Mouse (Mus musculus): Measurements from ENCODE around the gene Tubb4a.

Gene Tubb4a

DNA sequence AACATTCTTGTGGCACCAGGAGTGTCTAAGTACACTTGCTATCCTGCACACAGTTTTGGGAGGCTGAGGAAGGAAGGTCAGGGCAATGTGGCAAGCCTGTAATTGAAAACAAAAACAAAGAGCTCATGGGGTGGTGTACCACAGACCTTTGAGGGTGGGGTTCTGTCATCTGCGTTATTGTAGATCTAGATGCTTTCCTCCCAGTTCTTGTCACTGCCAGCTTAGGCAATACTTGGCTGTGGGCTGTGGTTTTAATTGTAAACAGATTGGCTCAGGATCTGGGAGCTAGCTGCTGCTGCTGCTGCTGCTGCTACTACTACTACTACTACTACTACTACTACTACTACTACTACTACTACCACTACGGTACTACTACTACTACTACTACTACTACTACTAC, 14.7 kb upstream of the Tubb4a start:
- no peak for DNase-seq (ENCODE audit: low spot score)

DNA sequence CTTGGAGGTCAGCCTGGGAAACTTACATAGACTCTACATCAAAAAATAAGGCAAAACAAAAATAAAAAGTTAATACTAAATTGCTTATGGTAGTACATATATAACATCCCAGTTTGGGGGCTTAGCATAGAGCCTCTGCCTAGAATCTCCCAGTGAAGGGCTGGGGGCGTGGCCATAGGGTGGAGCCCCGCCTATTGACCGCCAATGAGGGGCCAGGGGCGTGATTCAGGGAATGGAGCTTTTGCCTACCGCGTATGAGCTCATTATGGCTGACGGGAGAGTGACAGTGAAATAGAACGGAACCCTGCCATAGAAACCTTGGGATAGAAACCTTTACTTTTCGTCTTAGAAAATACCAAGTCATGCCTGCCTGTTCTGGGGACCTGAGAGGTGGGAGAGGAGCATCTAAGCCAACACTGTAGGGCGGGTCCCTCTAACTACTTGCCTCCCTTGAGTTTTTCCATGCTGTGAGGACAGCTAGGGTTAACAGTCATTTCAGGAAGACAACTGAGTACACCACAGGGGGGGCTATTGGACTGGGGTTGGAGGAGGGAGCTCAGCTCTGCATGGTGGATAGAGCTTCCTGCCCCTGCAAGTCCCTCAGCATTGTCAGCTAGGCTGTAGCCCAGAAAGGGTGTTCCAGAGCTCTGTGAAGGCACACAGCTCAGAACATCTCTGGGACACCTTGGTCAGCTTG, 12.2 kb upstream of the Tubb4a start:
- no peak for DNase-seq (ENCODE audit: low spot score)

DNA sequence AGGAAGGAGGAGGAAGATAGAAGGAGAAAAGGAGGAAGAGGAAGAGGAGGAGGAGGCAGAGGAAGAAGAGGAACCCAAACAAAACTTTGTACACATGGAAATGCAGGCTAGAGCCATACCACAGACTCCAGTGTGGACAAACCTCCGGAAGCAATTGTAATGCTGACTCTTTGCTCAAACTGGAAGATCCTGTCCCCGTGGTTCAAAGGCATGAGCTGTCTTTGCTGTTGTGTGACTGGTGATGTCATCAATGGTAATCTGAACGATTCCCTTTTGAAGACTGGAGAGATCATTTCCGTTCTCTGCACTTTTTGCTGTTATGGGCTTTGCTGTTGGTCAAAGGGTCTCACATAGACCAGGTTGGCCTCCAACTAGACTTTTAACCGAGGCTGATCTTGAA, 10.7 kb upstream of the Tubb4a start:
- DNase-seq (ENCODE audit: low spot score) = no peak

DNA sequence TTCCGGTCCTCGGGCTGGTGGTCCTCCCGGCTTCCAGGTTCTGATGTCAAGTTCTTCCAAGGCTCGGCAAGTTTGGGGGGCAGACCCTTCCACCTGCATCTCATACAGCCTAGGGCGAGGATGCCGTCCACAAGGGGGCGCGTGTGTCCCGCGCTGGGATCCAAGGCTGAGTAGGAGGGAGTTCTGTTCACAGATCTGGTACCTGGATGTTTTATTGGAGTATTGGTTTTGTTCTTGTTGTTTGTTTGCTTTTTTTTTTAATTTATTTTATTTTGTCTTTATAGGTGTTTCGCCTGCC, 9.0 kb upstream of the Tubb4a start:
- peak; percentile 86 for DNase-seq (ENCODE audit: low spot score)

DNA sequence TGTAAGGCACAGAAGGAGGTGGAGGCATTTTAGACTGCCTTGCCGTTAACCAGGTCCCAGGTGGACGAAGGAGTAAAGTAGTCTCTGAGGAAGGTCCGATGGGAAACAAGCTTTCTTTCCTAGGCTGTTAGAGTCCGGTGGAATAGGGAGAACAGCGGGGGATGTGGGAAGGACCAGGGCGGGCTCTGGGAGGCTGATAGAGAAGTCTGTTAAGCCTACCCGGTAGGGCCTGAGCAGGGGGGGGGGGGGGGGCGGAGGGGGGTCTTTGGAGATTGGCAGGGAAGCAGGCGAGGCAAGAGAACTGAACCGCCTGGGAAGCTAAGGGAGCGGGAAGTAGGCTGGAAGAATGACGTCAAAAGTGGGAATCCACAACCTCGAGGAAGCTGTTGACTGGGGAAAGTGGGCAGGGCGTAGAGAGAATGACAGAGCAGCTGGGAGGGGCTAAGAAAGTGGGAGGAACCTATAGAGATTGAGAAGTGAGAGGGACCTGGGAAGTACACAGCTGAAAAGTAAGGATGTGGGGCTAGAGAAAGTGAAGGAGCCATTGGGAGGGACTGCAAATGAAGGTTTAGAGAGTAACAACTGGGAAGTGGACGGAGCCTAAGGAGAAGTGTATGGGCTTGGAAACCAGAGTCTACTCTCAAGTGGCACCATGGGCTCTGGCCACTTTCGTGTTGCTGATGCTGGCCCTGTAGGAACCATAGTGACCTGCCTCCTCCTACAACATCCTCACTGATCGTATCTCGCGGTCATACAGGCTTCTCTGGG, 8.5 kb upstream of the Tubb4a start:
- DNase-seq (ENCODE audit: low spot score) = peak; percentile 56

DNA sequence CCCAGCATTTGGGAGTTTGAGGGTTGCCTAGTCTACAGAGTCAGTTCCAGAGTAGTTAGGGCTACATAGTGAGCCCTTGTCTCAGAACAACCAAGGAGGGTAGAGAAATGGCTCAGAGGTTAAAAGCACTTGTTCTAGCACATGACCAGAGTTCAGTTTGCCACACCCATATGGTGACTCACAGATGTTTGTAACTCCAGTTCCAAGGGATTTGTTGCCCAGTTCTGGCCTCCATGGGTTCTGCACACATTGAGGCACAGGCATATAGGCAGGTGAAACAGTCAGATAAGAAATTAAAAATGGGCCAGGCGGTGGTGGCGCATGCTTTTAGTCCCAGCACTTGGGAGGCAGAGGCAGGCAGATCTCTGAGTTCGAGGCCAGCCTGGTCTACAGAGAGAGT, 6.6 kb upstream of the Tubb4a start:
- no peak for DNase-seq (ENCODE audit: low spot score)

DNA sequence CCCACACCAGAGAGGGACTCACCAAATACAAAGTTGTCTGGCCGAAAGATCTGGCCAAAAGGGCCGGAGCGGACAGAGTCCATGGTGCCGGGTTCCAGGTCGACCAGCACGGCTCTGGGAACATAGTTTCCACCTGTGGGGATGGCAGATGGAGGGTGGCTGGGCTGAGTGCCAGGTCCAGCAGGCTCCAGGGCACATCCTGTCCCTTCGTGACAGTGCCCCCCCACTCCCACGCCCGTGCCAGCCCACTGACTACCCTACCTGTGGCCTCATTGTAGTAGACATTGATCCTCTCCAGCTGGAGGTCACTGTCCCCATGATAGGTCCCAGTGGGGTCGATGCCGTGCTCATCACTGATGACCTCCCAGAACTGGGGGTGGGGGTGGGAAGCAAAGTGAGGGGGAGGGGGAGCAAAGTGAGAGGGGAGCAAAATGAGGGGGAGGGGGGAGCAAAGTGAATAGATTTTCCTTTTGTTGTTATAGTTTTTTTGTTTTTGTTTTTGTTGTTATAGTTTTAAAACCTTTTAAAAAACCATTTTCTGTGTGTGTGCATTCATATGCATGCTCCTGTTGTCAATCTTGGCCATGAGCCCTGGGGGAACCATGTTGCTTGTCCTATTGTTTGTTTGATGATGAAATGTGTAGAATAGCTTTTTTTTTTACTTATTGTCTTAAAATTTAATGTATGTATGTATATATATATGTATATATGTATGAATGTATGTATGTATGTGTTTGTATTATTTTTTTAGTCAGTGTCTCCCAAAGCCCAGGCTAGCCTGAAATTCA, 1.4 kb downstream of the Tubb4a start:
- no peak for DNase-seq (ENCODE audit: low spot score)

DNA sequence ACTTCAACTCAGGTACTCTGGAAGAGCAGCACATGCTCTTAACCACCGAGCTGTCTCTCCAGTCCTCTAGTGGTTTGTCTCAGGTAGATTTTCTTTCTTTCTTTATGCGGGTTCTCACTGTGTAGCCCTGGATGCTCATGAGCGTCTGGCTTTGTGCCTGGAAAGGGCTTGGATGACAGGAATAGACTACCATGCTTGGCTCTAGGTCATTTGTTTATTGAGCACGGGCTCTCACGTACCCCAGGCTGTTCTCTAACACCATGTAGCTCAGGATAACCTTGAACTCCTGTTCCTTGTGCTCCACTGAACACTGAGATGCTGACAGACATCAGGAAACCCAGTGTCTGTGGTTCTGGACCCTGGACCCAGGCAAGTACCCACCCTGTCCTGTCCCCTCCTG, 5.1 kb downstream of the Tubb4a start:
- no peak for DNase-seq (ENCODE audit: low spot score)

DNA sequence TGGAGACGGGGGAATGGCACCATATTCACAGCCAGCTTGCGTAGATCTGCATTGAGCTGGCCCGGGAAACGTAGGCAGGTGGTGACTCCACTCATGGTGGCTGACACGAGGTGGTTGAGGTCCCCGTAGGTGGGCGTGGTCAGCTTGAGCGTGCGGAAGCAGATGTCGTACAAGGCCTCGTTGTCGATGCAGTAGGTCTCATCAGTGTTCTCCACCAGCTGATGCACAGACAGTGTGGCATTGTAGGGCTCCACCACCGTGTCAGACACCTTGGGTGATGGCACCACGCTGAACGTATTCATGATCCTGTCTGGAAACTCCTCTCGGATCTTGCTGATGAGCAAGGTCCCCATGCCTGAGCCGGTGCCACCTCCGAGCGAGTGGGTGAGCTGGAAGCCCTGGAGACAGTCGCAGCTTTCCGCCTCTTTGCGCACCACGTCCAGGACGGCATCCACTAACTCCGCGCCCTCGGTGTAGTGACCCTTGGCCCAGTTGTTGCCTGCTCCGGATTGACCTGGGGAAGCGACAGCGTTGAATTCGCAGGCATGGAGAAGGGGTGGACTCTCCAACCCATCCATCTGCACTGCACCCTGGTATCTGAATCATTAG, 6.2 kb downstream of the Tubb4a start:
- no peak for DNase-seq (ENCODE audit: low spot score)

DNA sequence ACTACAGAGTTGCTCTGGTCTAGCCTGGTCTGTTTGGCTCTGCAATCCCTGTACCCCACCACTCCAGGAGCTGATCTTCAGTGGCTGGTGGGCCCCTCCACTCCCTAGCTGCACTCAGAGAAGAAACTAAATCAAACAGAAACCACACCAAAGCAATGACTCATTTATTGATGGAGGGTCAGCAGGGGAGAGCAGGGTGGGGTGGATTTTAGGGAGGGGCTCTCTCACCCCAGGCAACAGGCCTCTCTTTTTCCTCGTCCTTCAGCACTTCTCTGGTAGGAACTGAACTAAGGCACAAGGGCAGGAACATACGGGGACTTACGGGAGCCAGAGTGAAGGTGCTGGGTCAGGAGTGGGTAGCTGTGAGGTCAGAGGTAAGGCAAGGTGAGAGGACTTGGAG, 7.7 kb downstream of the Tubb4a start:
- no peak for DNase-seq (ENCODE audit: low spot score)

DNA sequence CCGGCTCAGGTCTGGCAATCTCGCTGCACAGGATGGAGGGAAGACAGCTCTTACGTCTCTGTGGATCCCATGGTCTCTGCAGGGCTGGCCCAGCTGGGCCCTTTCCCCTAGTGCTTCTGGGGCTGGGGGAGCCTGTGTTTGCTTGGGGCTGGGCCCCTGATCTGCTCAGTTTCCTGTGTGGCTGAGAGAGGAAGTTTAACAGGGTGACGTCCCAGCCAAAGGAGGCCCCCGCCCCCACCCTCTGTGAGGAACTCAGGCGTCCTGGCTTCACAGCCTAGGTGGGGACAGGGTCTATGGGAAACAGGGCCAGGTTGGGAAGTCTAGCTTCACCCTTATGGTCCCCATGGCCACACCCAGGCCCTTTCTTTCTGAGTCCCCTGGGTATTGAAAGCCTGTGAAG, 9.2 kb downstream of the Tubb4a start, which contains the start of gene Dennd1c:
Gene Dennd1c, minus strand, starts transcription at position 179 of the 400 bp plus-strand sequence.
- DNase-seq (ENCODE audit: low spot score) = no peak

DNA sequence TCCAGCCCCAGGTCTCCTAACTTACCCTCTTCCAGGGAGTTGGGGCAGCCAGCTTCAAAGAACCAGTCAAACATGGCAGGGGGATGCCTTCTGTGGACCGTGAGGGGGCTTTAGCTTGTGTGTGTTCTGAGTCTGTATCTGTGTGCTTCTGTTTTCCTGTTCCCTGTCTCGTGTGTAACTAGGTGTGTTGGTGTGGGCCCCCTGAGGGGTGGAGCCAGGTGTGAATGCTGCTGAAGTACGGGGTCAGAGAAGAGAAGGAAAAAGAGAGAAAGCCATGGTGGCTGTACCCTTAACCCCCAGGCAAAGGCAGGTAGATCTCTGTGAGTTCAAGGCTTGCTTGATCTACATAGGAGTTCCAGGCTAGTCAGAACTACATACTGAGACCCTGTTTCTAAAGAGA, 10.7 kb downstream of the Tubb4a start:
- DNase-seq (ENCODE audit: low spot score) = no peak

DNA sequence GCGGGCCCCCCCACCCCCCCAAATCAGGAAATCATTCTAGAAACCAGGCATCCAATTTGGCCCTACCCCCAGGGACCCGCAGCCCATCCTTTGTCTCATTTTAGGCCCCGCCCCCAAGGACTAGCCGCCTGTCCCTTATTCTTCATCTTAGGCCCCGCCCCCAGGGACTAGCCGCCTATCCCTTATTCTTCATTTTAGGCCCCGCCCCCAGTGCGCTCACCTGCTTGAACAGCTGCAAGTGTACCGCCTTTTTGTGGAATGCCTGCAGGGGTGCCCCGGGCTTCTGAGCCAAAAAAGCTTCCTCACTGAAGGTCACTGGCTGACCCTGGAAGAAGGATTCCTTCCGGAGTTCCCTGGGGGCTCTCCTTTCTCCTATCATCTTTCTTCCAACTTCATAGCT, 16.9 kb downstream of the Tubb4a start:
- DNase-seq (ENCODE audit: low spot score) = peak; percentile 42

DNA sequence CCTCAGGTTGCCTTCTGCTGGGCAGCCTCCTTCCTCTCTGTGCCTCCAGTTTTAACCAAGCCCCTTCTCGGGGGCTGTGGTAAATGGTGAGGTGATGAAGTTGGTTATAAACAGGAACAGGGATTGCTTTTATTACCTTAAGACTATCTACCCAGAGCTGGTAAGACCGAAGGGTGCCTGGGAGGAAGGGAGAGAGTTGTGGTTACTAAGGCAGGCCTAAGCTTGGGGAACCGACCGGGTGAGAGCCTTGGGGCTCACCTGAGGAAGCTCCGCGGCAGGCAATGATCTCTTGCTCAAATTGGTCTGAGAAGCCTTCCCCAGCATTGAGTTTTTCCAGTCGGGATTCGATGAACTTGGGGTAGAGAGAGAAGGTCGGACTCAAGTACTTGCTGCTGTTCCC, 17.3 kb downstream of the Tubb4a start:
- no peak for DNase-seq (ENCODE audit: low spot score)

DNA sequence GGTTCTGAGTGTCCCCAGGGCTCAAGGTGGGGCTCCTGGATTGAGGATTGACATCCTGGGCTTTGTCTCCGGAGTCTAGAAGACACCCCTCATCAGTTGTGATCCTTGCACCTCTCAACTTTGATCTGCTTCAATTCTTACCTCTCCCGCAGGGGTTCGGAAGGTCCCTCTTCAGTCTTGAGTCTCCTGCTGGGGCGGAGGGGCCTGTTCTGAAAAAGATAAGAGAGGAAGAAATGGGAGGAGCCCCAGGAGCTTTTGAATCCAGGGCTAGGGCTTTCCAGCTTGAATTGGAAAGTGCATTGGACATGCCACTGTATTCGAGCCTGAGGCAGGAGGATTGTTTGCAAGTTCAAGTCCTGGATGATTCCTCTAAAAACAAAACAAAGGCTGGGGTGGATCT, 20.7 kb downstream of the Tubb4a start:
- DNase-seq (ENCODE audit: low spot score) = no peak

DNA sequence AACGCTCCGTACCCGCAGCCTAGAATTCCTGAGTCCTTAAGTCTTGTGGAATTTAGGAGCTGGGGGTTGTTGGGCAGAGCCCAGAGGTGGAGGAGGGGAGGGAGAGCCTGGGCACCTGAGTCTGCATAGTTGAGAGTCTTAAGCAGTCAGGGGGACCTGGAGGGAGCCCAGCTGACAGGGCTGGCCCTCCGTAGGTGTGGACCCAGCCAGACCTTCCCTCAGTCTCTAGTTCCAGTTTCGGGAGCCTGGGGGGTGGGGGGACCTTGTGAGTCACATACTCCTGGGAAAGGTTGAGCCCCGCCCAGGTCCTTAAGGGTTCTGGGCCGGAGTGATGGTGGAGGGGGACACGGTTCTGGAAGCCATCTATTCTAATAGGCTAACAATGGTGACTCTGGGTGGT, 24.6 kb downstream of the Tubb4a start:
- no peak for DNase-seq (ENCODE audit: low spot score)

DNA sequence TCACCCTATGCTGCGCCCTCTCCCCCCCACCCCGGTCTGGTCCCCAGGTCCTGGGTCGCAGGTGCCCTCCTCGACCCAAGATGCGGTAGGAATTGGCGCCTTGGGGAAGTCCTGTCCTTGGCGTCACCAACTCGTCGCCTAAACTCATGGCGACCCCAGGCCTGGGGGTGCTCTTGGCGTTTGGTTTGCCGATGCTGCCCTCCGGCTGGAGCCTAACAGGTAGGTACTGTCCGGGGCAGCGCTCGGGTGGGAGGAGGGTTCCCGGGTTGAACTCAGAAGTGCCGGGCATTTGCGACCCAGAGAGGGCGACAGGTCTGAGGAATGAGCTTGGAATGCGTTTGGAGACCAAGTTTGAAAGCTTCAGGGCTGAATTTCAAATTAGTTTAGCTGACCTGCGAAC, 25.0 kb downstream of the Tubb4a start:
- no peak for DNase-seq (ENCODE audit: low spot score)

DNA sequence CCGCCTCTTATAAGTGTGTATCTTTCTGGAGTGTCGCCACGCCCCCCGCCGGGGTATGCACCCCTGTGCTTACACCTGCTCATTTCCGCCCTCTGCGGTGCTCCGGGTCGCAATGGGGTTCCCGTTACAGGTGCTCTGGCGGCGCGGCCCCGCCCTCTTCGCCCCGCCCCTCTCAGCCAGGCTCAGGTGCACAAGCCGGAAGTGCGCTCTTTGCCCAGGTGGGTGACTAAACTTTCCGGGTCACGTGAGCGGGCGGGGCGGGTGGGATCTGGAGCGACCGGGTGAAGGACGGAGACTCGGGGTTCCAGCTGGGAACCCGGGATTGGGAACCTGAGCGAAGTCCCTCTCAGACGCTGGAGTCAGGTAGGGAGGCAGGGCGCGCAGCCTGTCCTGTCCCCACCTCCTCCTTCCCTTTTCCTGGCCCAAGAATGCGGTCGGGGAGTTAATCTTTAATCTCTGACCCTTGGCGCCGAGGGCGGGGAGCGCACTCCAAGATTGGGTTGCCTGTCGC, 25.5 kb downstream of the Tubb4a start:
- DNase-seq (ENCODE audit: low spot score) = peak; percentile 75

DNA sequence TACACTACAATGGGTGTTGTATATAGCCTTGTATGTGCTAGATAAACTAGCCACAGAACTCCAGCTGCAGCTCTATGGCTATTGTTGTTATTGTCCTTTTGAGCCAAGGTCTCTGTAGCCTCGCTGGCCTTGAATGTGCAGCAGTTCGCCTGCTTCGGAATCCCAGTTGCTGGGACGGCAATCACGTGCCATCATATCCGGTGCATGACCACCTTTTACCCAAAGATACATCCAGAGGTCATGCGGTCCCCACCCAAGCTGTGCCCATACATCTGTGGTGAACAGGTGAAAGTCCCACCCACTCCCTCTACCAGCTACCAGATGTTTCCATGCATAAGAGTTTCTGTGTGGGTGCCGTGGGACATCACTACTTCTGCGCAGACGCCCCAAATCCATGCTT, 26.5 kb downstream of the Tubb4a start:
- no peak for DNase-seq (ENCODE audit: low spot score)

DNA sequence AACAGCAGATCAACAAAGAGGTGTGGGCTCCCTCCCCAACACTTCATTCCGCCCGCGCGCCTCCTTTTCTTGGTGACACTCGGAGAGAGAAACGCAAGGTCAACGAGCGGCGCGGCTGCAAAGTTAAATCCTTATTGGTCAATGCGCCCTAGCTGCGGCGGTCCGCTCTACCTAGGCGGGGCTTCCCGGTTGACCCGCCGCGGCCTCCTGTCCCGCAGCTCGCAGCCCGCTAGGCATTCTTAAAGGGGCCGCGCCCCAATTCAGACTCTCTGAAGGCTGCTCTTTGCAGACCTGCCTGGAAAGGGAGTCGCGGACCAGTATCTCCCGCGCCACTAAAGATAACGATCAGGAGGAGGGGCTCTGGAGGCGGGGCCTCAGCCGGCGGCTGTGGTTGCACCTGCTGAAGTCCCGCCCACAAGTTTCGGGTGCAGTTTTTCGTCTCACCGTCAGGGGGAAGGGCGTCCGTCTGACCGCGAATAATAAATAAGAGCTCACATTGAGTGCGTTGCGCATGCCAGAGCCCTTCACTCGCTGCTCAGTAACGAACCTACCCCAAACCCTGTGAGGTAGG, 27.3 kb downstream of the Tubb4a start:
- peak; percentile 95 for DNase-seq (ENCODE audit: low spot score)

DNA sequence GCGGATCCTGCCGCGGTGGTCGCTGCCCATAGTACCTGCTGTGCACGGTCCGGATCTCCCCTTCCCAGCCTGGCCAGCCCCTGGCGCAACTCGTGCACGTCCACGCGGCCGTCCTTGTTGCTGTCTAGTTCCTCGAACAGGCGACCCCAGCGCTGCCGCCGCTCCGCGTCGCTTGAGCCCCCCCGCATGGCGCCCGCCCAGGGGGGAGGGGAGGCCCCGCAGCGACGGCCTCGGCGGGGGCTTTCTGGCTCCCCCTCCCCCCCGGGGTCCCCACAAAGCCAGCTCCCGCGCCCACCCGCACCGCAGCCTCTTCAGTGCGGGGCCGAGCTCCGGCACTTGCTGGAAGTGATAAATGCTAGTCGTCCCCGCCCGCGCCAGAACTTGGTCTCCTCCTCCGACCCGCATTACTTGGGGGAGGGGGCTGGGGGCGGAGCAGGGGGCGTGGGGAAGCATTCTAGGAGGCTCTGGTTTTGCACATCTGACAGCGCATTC, 28.1 kb downstream of the Tubb4a start, which contains the start of gene Slc25a23:
Gene Slc25a23, minus strand, starts transcription at position 378 of the 492 bp plus-strand sequence.
- DNase-seq (ENCODE audit: low spot score) = peak; percentile 64
